Mouse (Mus musculus): ENCODE data around the gene Epx. TPM values are rescaled to one million over a fixed set of nuclear protein-coding genes. Genes with fewer than 3 reads are reported as not detected.
A peak's percentile ranks its signal among the peaks of the same experiment; 100 is the strongest.
"Not testable (repeated sequence)": the region's sequence is repeated elsewhere in the genome, so short reads cannot be mapped to it uniquely, and the experiment has no call there.

Gene Epx
- 5.8 and 9.0 TPM in 2 replicates for total RNA-seq (2015)
- total RNA-seq (2017), result 12.4 and 19.8 TPM in 2 replicates

- ATAC-seq (replicated peaks; ENCODE audit: poor library complexity), result no peak
These were observed at the start of gene Epx for GRCm38 (mm10) chr11:87875436-87875835. TSS of gene Epx (minus strand) at chr11:87875536.

- 0 out of 2 replicates have a peak, but pooled peaks have one; percentile 14 for ATAC-seq (replicated peaks; ENCODE audit: poor library complexity)
These were observed 45.6 kb upstream of the Epx start, which contains the start of gene Olfr464 for GRCm38 (mm10) chr11:87920966-87921365. TSS of gene Olfr464 (minus strand) at chr11:87920967.

- ATAC-seq (replicated peaks; ENCODE audit: poor library complexity), result no peak
These were observed 45.0 kb upstream of the Epx start for GRCm38 (mm10) chr11:87920301-87920700.

- ATAC-seq (replicated peaks; ENCODE audit: poor library complexity), result no peak
These were observed 40.7 kb upstream of the Epx start for GRCm38 (mm10) chr11:87916005-87916404.

GRCm38 (mm10) chr11:87904331-87904730 is 29.0 kb upstream of the Epx start:
- no peak for ATAC-seq (replicated peaks; ENCODE audit: poor library complexity)

GRCm38 (mm10) chr11:87897287-87897686 is 22.0 kb upstream of the Epx start, which contains the start of gene Olfr463:
TSS of gene Olfr463 (minus strand) at chr11:87897387.
- no peak for ATAC-seq (replicated peaks; ENCODE audit: poor library complexity)

- ATAC-seq (replicated peaks; ENCODE audit: poor library complexity), result no peak
These were observed 16.8 kb upstream of the Epx start, which contains the start of gene Olfr462 for GRCm38 (mm10) chr11:87892168-87892567. TSS of gene Olfr462 (minus strand) at chr11:87892268.

- no peak for ATAC-seq (replicated peaks; ENCODE audit: poor library complexity)
These were observed 9.5 kb upstream of the Epx start for GRCm38 (mm10) chr11:87884856-87885255.

- ATAC-seq (replicated peaks; ENCODE audit: poor library complexity), result no peak
These were observed 8.2 kb upstream of the Epx start for GRCm38 (mm10) chr11:87883493-87883892.

- 0 out of 2 replicates have a peak, but pooled peaks have one; percentile 23 for ATAC-seq (replicated peaks; ENCODE audit: poor library complexity)
These were observed 6.4 kb upstream of the Epx start for GRCm38 (mm10) chr11:87881714-87882113.

GRCm38 (mm10) chr11:87879826-87880225 is 4.5 kb upstream of the Epx start:
- no peak for ATAC-seq (replicated peaks; ENCODE audit: poor library complexity)

GRCm38 (mm10) chr11:87871766-87872165 is 3.6 kb downstream of the Epx start:
- no peak for ATAC-seq (replicated peaks; ENCODE audit: poor library complexity)

GRCm38 (mm10) chr11:87870096-87870495 is 5.2 kb downstream of the Epx start:
- ATAC-seq (replicated peaks; ENCODE audit: poor library complexity), result no peak

GRCm38 (mm10) chr11:87866891-87867290 is 8.4 kb downstream of the Epx start:
- ATAC-seq (replicated peaks; ENCODE audit: poor library complexity), result not testable (repeated sequence)

GRCm38 (mm10) chr11:87862805-87863204 is 12.5 kb downstream of the Epx start:
- ATAC-seq (replicated peaks; ENCODE audit: poor library complexity), result no peak

GRCm38 (mm10) chr11:87860426-87860825 is 14.9 kb downstream of the Epx start:
- no peak for ATAC-seq (replicated peaks; ENCODE audit: poor library complexity)

GRCm38 (mm10) chr11:87859273-87859672 is 16.1 kb downstream of the Epx start:
- ATAC-seq (replicated peaks; ENCODE audit: poor library complexity), result no peak

- no peak for ATAC-seq (replicated peaks; ENCODE audit: poor library complexity)
These were observed 20.8 kb downstream of the Epx start for GRCm38 (mm10) chr11:87854550-87854949.

GRCm38 (mm10) chr11:87853597-87853954 is 21.8 kb downstream of the Epx start:
- ATAC-seq (replicated peaks; ENCODE audit: poor library complexity), result peak; percentile 20; the same call in 1 of the 2 replicates

- ATAC-seq (replicated peaks; ENCODE audit: poor library complexity), result peak; percentile 100
These were observed 22.4 kb downstream of the Epx start, which contains the start of gene Mks1 for GRCm38 (mm10) chr11:87852690-87853596. TSS of gene Mks1 (plus strand) at chr11:87853215.

GRCm38 (mm10) chr11:87847884-87848283 is 27.5 kb downstream of the Epx start:
- no peak for ATAC-seq (replicated peaks; ENCODE audit: poor library complexity)

GRCm38 (mm10) chr11:87846968-87847600 is 28.3 kb downstream of the Epx start:
- no peak for ATAC-seq (replicated peaks; ENCODE audit: poor library complexity)

Data from megakaryocyte progenitor cell, adult 5-6 weeks (primary cell).